Comparison of ENCODE assay signal across 13 mouse cellular contexts in genomic region chr9:80080941-80081340, GRCm38 (mm10). TPM values are rescaled to one million over a fixed set of nuclear protein-coding genes. Genes with fewer than 3 reads are reported as not detected.
DNase-seq lines count a peak whose midpoint lies in the region; ATAC-seq and TF ChIP-seq lines count a peak whose summit lies in the region.
"Had no signal": no experiment of that assay in that cellular context is flagged by ENCODE, and none has a peak within 500 bp of the region (broad histone marks: within the 10 kb centered on the region; RNA-seq: fewer than 3 reads in every experiment).

No protein-coding gene starts in this region.

- TF ChIP-seq POLR2A in lung, adult 2 months (IDR thresholded peaks at IDR 0.05; ENCODE audit: borderline replicate concordance, extremely low read depth, low read depth, low read length) = no peak
- TF ChIP-seq POLR2A in myocyte (IDR thresholded peaks at IDR 0.05; ENCODE audit: insufficient read length, low read depth) = no peak

- H3K27me3 ChIP-seq in myocyte (ENCODE audit: control insufficient read depth, insufficient read depth, insufficient read length) = no peaks in the 10 kb centered on the region
- H3K27me3 ChIP-seq: embryonic facial prominence, embryonic 13.5 days; limb, embryonic 12.5 days had no signal

- peak; percentile 28 for DNase-seq in lung, postnatal 25 days (ENCODE audit: low spot score)
- no peak for DNase-seq in lung, adult 2 months
- DNase-seq in thymus, postnatal 4 days = peak; percentile 35
- DNase-seq in adrenal gland, adult 8-10 months = no peak
- no peak for DNase-seq in spleen, adult 18-20 months
- DNase-seq: cerebellum, postnatal 14 days; kidney, postnatal 14 days; layer of hippocampus, postnatal 36 days had no signal

- H3K36me3 ChIP-seq in myocyte (ENCODE audit: control insufficient read depth, insufficient read depth) = no peaks in the 10 kb centered on the region

- H3K79me2 ChIP-seq in myocyte (ENCODE audit: control insufficient read depth, insufficient read depth) = peaks cover 98% of the 10 kb centered on the region

- H3K4me2 ChIP-seq in myocyte (ENCODE audit: low read depth) = peak overlapping the region; percentile 15
- H3K4me2 ChIP-seq: embryonic facial prominence, embryonic 13.5 days; hindbrain, embryonic 14.5 days; limb, embryonic 12.5 days had no signal

- TF ChIP-seq CTCF in lung, adult 2 months (IDR thresholded peaks at IDR 0.05; ENCODE audit: insufficient read depth, low read length) = no peak

- peaks cover 20% of the 10 kb centered on the region for H3K4me1 ChIP-seq in lung, adult 2 months (ENCODE audit: control insufficient read depth, insufficient read depth, low read length)

- no peak overlapping the region for H3K4me3 ChIP-seq in lung, adult 2 months (replicated peaks; ENCODE audit: extremely low read depth, low read depth, low read length)
- no peak overlapping the region for H3K4me3 ChIP-seq in myocyte
- H3K4me3 ChIP-seq: embryonic facial prominence, embryonic 13.5 days; limb, embryonic 12.5 days had no signal

- WGBS in lung, adult 2 months = 33% methylated on average over 1 of the region's 1 CpGs

- H3ac ChIP-seq in myocyte (ENCODE audit: control insufficient read depth, insufficient read length) = no peak overlapping the region

- peak; percentile 89 for ATAC-seq in activated CD4-positive, CD25-positive, alpha-beta regulatory T cell, adult 4 months

TF ChIP-seq in myocyte, 11 proteins besides CTCF, POLR2A, EP300 and RAD21:
- TF ChIP-seq TCF12 (IDR thresholded peaks at IDR 0.05; ENCODE audit: insufficient read depth, poor library complexity, severe bottlenecking) (no peak), CEBPB (IDR thresholded peaks at IDR 0.05; ENCODE audit: insufficient read depth, poor library complexity, severe bottlenecking) (peak; percentile 35; the same call in 1 of the 2 replicates)
TF ChIP-seq in myocyte: peak in this region for 1.

RNA-seq across cellular contexts. Expression of gene Senp6, which starts 14.2 kb away (rescaled TPM):
- 23.7 and 25.3 TPM in 2 replicates for polyA plus RNA-seq in lung, adult 2 months (2012; rRNA removed)
- 10 to 100 TPM; 57.9 to 62.8 TPM for polyA plus RNA-seq in activated CD4-positive, CD25-positive, alpha-beta regulatory T cell, adult 4 months (2017; shearing (Covaris generic))
- polyA plus RNA-seq in myocyte (2012; fragmentation: generic; extraction: Trizol) = 24.9 TPM
- total RNA-seq in adrenal gland, adult 8-10 months (2022) = 100 to 1,000 TPM in 3 of 4 experiments, 10 to 100 TPM in 1; 98.7 to 133 (median 117) TPM

Comparison
In these comparisons a context has a peak if more than half of its experiments do, and no peak if none do; other contexts are left out.
1. DNase-seq: peak in lung, postnatal 25 days (single experiment) and thymus, postnatal 4 days (single experiment); none in lung, adult 2 months (single experiment), adrenal gland, adult 8-10 months (single experiment) and spleen, adult 18-20 months (0 of 2).